Mouse (Mus musculus) forebrain, embryonic 10.5 days (tissue): ENCODE data around the gene Kcnk5. TPM values are rescaled to one million over a fixed set of nuclear protein-coding genes. Genes with fewer than 3 reads are reported as not detected.

Experiments used
- DNase-seq: peaks from one replicate; pipeline ENCODE4 v3.0.0-alpha.2; 2017; ENCODE audit warnings: low spot score; ENCODE audit errors: extremely low spot score
- H3K27ac ChIP-seq: fragments of 300-500 bp; sonication (generic); 2 replicates; pipeline ENCODE4 v1.5.1; 2016; ENCODE audit warnings: mild to moderate bottlenecking
- H3K27me3 ChIP-seq: fragments of 300-500 bp; sonication (generic); 2 replicates; pipeline ENCODE4 v1.6.1; 2016; ENCODE audit warnings: mild to moderate bottlenecking; ENCODE audit not compliant: poor library complexity, severe bottlenecking
- H3K36me3 ChIP-seq: fragments of 300-500 bp; sonication (generic); replicated peaks from 2 replicates; pipeline ENCODE4 v1.6.1; 2016; ENCODE audit warnings: mild to moderate bottlenecking, moderate library complexity
- H3K4me1 ChIP-seq: fragments of 300-500 bp; sonication (generic); 2 replicates; pipeline ENCODE4 v1.6.1; 2016
- H3K4me3 ChIP-seq: fragments of 300-500 bp; sonication (generic); 2 replicates; pipeline ENCODE4 v1.5.1; 2016; ENCODE audit warnings: mild to moderate bottlenecking, moderate library complexity
- H3K9me3 ChIP-seq: fragments of 300-500 bp; sonication (generic); 2 replicates; pipeline ENCODE4 v1.6.1; 2016; ENCODE audit warnings: mild to moderate bottlenecking, moderate library complexity
- WGBS: fragments of 180-500 bp; shearing (Covaris S2); methylation state at CpG from one replicate; pipeline ENCODE4 v1.1.7; 2016; 5-methylcytosine and 5-hydroxymethylcytosine counted together
- polyA plus RNA-seq: library from polyadenylated mRNA; unstranded; fragments of >200 nt; fragmentation: Nextera tagmentation; extraction: Ambion mirVana; gene quantifications from 2 replicates; pipeline ENCODE4 v1.2.1, GENCODE M21; 2016

Gene Kcnk5
- polyA plus RNA-seq, 1 experiment from 2014 or later = 16.1 TPM

DNA sequence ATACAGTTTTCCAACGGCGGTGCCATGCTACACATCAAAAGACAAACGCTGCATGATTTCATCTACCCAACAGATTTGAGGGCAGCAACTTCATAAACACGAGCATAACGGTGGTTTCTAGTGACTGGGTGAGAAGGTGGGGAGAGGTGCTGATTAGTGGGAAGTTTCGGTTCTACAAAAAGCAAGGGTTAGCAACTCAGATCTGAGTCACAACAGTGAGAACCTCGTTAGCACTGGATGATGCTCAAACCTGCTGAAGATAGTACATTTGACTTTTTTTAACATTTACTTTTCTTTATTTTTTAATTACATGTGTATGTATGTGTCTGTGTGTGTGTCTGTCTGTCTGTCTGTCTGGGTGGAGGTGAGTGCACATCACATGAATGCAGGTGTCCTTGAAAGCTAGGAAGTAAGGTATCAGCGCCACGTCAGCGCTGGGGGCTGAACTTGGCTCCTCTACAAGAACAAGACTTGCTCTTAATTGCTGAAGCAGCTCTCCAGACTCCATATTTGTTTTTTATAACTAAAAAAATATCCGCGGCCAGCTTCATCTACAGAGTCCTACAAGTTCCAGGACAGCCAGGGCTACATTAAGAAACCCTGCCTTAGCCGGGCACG, 7.6 kb downstream of the Kcnk5 start:
- DNase-seq = no peak
- no peaks in the 10 kb centered on the region for H3K27me3 ChIP-seq
- WGBS = 94% methylated on average over 14 of the region's 14 CpGs

GRCm38 (mm10) chr14:20172924-20173323, 8.7 kb downstream of the Kcnk5 start:
- DNase-seq = no peak
- Histone ChIP-seq H3K4me3 (no peak overlapping the region), H3K36me3 (peaks cover 55% of the 10 kb centered on the region), H3K27me3 (no peaks in the 10 kb centered on the region), H3K4me1 (peaks cover 28% of the 10 kb centered on the region), H3K9me3 (no peaks in the 10 kb centered on the region), H3K27ac (no peak overlapping the region)
- 89% methylated on average over 4 of the region's 4 CpGs for WGBS

More for the DNA sequence above, 7.6 kb downstream of the Kcnk5 start:
- peaks cover 39% of the 10 kb centered on the region for H3K4me1 ChIP-seq
- peaks cover 45% of the 10 kb centered on the region for H3K36me3 ChIP-seq
- H3K4me3 ChIP-seq = no peak overlapping the region
- H3K27ac ChIP-seq = no peak overlapping the region
- H3K9me3 ChIP-seq = no peaks in the 10 kb centered on the region

DNA sequence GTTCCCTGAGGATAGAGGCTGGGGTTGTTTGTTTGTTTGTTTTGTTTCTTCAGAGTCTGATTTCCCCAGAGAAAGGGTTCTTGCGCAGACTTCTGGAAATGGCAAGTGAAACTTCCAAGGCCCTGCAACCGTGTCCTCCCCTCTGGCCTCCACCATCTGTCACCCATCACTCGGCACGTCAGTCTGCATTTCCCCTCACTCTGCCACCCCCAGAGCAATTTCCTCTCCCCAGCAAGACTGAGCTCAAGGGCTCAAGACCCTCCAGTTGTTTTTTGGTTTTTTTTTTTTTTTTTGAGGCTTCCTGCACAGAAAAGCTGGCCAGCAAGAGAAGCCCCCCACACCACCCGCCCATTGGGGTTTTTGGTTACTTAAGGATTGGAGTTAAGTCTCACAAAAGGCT, 9.1 kb downstream of the Kcnk5 start:
- Histone ChIP-seq H3K27ac (no peak overlapping the region), H3K4me3 (no peak overlapping the region), H3K36me3 (peaks cover 58% of the 10 kb centered on the region), H3K9me3 (no peaks in the 10 kb centered on the region), H3K27me3 (no peaks in the 10 kb centered on the region), H3K4me1 (peaks cover 26% of the 10 kb centered on the region)
- no peak for DNase-seq
- WGBS = 78% methylated on average over 5 of the region's 5 CpGs

GRCm38 (mm10) chr14:20171840-20172239, 9.8 kb downstream of the Kcnk5 start:
- no peak overlapping the region for H3K27ac ChIP-seq
- H3K4me1 ChIP-seq = peaks cover 28% of the 10 kb centered on the region
- WGBS = 89% methylated on average over 3 of the region's 3 CpGs
- DNase-seq = no peak
- H3K36me3 ChIP-seq = peaks cover 62% of the 10 kb centered on the region
- H3K9me3 ChIP-seq = no peaks in the 10 kb centered on the region
- no peak overlapping the region for H3K4me3 ChIP-seq
- H3K27me3 ChIP-seq = no peaks in the 10 kb centered on the region

DNA sequence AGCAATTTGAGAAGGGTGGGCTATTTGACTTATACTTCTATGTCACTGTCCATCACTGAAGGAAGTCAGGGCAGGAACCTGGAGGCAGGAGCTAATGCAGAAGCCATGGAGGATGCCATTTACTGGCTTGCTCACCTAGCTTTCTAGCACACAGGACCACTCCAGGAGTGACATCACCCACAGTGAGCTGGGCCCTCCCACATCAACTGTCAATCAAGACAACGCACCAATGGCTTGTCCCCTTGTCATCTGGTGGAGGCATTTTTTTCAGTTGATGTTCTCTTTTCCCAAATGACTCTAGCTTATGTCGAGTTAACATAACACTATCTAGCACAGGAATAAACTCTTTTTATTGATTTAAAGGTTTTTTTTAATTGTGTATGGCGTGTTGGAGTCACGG, 12.4 kb downstream of the Kcnk5 start:
- DNase-seq = no peak
- Histone ChIP-seq H3K27ac (no peak overlapping the region), H3K4me3 (no peak overlapping the region), H3K36me3 (peaks cover 65% of the 10 kb centered on the region), H3K27me3 (no peaks in the 10 kb centered on the region), H3K9me3 (no peaks in the 10 kb centered on the region), H3K4me1 (peaks cover 42% of the 10 kb centered on the region)
- WGBS = 95% methylated on average over 4 of the region's 4 CpGs

DNA sequence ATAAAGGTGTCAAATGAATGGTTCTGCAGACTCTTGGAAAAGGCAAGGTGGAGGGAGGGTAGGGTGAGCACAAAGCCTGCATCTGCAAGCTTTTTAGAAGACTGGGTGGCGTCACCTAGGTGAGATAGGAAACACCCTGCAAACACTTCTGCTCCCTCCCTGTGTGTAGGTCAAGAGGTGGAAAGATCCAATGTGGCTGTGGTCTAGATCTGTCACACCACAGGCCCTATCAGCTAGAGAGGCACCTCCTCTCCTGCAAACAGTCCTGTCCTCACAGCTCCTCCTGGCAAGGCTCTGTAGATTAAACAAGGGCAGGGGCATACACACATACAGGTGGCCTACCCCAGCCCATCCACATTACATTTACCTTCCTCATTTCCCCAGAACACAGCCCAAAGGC, 13.1 kb downstream of the Kcnk5 start:
- no peak for DNase-seq
- H3K4me3 ChIP-seq = no peak overlapping the region
- H3K36me3 ChIP-seq = peaks cover 65% of the 10 kb centered on the region
- H3K9me3 ChIP-seq = no peaks in the 10 kb centered on the region
- H3K4me1 ChIP-seq = peaks cover 46% of the 10 kb centered on the region
- no peak overlapping the region for H3K27ac ChIP-seq
- WGBS = 81% methylated on average over 1 of the region's 1 CpGs
- H3K27me3 ChIP-seq = no peaks in the 10 kb centered on the region

DNA sequence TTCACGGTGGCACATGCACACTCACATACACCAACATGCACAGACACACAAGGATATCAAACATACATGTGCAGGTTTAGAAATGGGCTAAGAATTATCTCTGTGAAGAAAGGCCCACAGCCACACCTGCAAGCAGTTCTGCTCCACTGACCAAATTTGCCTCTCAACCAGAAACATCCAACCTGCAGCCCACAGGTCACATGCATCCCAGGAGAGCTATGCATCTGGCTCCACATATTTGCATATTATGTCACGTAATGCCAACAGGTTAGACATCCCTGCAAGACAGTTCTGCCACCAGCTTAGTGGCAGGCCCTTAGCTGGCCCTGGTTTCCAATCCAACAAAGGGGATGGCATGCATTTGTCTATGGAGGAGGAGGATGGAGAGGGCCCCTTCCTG, 13.6 kb downstream of the Kcnk5 start:
- Histone ChIP-seq H3K27me3 (no peaks in the 10 kb centered on the region), H3K4me1 (peaks cover 46% of the 10 kb centered on the region), H3K4me3 (no peak overlapping the region), H3K36me3 (peaks cover 65% of the 10 kb centered on the region), H3K9me3 (no peaks in the 10 kb centered on the region), H3K27ac (no peak overlapping the region)
- DNase-seq = no peak
- 84% methylated on average over 2 of the region's 2 CpGs for WGBS

DNA sequence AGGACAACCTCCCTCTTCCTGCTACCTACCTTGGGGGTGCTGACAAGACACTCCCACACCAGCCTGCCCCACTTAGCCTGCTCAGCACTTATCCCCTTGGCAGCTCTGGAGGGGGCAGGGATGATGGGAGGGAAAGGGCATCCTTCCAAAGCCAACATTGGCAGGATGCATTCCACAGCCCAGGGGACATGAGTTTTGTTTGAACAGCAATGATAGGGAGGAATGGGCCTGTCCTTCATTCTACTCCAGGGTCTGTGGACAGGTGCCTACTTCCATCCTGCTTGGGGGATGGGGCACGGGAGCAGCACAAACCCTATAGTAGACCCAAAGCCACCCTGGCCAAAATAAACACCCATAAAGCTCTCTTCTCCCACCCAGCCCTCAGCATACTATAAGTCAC, 16.2 kb downstream of the Kcnk5 start:
- H3K9me3 ChIP-seq = no peaks in the 10 kb centered on the region
- peaks cover 45% of the 10 kb centered on the region for H3K36me3 ChIP-seq
- no peak overlapping the region for H3K27ac ChIP-seq
- H3K27me3 ChIP-seq = no peaks in the 10 kb centered on the region
- 92% methylated on average over 1 of the region's 1 CpGs for WGBS
- peaks cover 58% of the 10 kb centered on the region for H3K4me1 ChIP-seq
- DNase-seq = no peak
- H3K4me3 ChIP-seq = no peak overlapping the region

DNA sequence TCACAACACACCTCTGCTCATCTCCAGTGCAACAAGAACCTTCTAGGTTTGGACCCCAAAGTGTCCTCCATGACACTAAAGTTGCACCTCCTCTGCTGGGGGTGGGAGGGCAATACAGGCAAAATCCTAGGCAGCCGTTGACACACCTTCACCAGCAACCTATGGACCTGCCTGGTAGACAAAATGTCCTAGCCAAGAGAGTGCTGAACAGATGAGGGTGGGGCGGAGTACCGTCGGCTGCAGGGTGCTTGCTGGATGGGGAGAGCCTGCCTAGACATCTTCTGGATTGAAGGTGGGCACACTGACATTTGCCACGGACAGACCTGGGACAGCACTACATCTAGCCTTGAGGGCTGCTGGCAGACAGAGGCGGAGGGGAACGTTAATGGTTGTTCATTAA, 17.2 kb downstream of the Kcnk5 start:
- no peak for DNase-seq
- Histone ChIP-seq H3K4me1 (peaks cover 68% of the 10 kb centered on the region), H3K27ac (0 out of 2 replicates have a peak overlapping the region, but pooled peaks have one; percentile 7), H3K27me3 (no peaks in the 10 kb centered on the region), H3K4me3 (no peak overlapping the region), H3K9me3 (no peaks in the 10 kb centered on the region), H3K36me3 (peaks cover 42% of the 10 kb centered on the region)
- 96% methylated on average over 7 of the region's 7 CpGs for WGBS

DNA sequence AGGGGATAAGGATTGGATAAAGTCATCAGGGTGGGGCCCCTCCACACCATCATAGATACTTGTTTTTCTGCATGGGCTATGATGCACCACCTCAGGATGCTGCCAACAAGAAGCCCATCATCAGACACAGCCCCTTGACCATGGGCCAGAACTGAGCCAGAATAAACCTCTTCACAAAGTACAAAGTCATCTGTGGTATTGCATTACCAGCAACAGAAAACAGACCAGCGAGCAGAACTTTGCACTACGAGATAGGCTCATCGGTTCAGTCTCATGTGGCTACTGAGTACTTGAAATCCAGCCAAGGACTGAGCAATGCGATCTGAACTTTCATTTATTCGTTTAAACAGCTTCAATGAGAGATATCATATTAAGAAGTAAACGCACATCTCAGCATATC, 18.9 kb downstream of the Kcnk5 start:
- WGBS = 89% methylated on average over 6 of the region's 6 CpGs
- peaks cover 71% of the 10 kb centered on the region for H3K4me1 ChIP-seq
- no peaks in the 10 kb centered on the region for H3K9me3 ChIP-seq
- no peak overlapping the region for H3K4me3 ChIP-seq
- H3K36me3 ChIP-seq = peaks cover 42% of the 10 kb centered on the region
- H3K27ac ChIP-seq = peak overlapping the region; percentile 60; the same call in 1 of the 2 replicates
- DNase-seq = no peak
- H3K27me3 ChIP-seq = no peaks in the 10 kb centered on the region

DNA sequence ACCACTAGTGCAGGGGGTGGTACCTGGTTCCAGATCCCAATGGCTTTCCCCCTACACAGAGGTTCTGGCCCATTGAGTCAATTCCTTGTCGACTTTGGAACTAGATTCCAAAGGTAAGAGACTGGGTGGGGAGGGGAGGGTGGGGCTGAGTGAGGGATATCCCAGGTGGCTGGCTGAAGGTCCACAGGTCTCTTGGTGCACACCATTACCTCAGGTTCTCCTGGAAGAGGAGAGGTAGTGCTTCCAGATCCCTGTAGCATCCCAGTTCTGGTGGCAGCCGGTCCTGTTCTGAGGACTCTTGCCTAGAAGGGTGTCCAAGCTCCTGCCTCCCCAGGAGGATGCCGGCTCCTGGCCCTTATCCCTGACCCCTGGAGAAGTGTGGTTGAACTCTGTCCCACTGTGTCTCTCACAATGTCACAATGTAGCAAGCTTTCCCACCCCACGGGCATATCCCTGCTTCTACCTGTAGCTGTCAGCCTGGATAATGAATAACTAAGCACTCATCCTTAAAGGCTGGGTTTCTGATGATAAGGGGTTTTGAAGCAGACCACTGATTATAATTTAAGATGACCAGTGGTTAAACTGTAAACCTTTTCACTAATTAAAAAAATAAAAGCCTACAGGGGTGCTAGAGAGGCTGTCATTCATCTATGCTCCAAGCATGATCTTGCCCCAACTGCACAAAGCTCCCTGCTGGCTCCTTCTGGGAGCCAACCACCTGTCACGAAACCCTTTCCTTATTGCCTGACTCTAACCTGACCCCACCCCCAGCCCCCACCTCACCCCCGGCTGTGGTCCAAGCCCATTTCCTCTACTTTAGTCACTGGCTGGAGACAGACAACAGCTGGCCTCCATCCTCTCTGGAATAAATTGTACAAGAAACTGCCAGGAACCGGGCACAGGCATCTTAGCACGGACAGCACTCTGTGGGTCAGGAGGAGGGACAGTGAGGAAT, 22.6 kb downstream of the Kcnk5 start:
- Histone ChIP-seq H3K9me3 (no peaks in the 10 kb centered on the region), H3K4me1 (peaks cover 72% of the 10 kb centered on the region), H3K27me3 (no peaks in the 10 kb centered on the region), H3K27ac (peak overlapping the region; percentile 40; the same call in 1 of the 2 replicates), H3K36me3 (peaks cover 15% of the 10 kb centered on the region), H3K4me3 (no peak overlapping the region)
- 83% methylated on average over 8 of the region's 8 CpGs for WGBS
- no peak for DNase-seq

GRCm38 (mm10) chr14:20157595-20157994, 24.0 kb downstream of the Kcnk5 start:
- H3K27me3 ChIP-seq = no peaks in the 10 kb centered on the region
- no peaks in the 10 kb centered on the region for H3K9me3 ChIP-seq
- DNase-seq = no peak
- no peak overlapping the region for H3K4me3 ChIP-seq
- 90% methylated on average over 10 of the region's 10 CpGs for WGBS
- no peak overlapping the region for H3K27ac ChIP-seq
- H3K4me1 ChIP-seq = peaks cover 59% of the 10 kb centered on the region
- peaks cover 15% of the 10 kb centered on the region for H3K36me3 ChIP-seq

DNA sequence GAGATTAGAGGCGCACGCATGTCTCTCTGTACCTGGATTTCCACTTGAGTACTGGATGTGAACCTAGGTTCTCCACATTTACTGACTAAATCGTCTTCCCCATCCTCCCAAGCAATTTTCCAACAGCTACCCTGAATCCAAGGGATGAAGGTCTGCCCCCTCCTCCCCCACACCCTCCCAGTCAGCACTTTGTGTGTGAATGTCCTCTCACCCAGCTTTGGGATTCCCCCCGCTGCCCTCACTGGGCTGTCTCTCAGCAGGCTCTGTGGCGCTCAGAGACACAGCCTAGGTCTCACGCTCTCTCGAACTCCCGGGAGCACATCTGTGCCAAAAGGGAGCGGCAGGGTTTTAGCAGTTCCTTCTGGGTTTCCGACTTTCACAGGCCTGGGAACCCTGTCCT, 25.9 kb downstream of the Kcnk5 start:
- H3K9me3 ChIP-seq = no peaks in the 10 kb centered on the region
- no peak for DNase-seq
- no peak overlapping the region for H3K4me3 ChIP-seq
- no peaks in the 10 kb centered on the region for H3K27me3 ChIP-seq
- peak overlapping the region; percentile 45 for H3K27ac ChIP-seq
- 46% methylated on average over 10 of the region's 10 CpGs for WGBS
- H3K36me3 ChIP-seq = peaks cover 15% of the 10 kb centered on the region
- H3K4me1 ChIP-seq = peaks cover 48% of the 10 kb centered on the region
